Mouse (Mus musculus): ENCODE measurements at regions not wholly inside any gene's neighbourhood (a gene's known extent, or its start where the extent isn't known, plus 50 kb on each side); places are given as distances from the start of the nearest gene placed in this dataset.

GRCm38 (mm10) chr2:56025059-56025458 lies 589.3 kb downstream of the Kcnj3 start:
- DNase-seq (ENCODE audit: low read depth, low spot score) = peak; percentile 47
- TF ChIP-seq ZC3H11A (IDR thresholded peaks at IDR 0.05; ENCODE audit: borderline replicate concordance, low read depth, low read length) = peak; percentile 75; the same call in 1 of the 2 replicates
- TF ChIP-seq MAFK (IDR thresholded peaks at IDR 0.05; ENCODE audit: insufficient read depth, low read depth, low read length) = no peak
- TF ChIP-seq ZNF384 (IDR thresholded peaks at IDR 0.05; ENCODE audit: low read depth, low read length) = no peak
- no peak for TF ChIP-seq HCFC1 (IDR thresholded peaks at IDR 0.05; ENCODE audit: borderline replicate concordance, insufficient read depth, low read length)
- no peak overlapping the region for H3K9ac ChIP-seq (ENCODE audit: insufficient read depth, low read depth, low read length, poor library complexity, severe bottlenecking)
- H3K36me3 ChIP-seq (ENCODE audit: control insufficient read depth, insufficient read depth, low read length, poor library complexity, severe bottlenecking) = no peaks in the 10 kb centered on the region
- no peaks in the 10 kb centered on the region for H3K4me1 ChIP-seq (ENCODE audit: control insufficient read depth in 2 of 2, insufficient read depth in 2 of 2, low read length in 2 of 2, poor library complexity in 1 of 2)
- in situ Hi-C loops (cut with MboI; ENCODE audit: low sequenced_read_pairs in 2 of 2, unreplicated experiment in 2 of 2) = loop anchor here (10.0 to 25.0 kb wide), 3 partner anchors 720 to 930 kb away; no protein-coding TSS in a partner anchor
- H3K9me3 ChIP-seq (ENCODE audit: control insufficient read depth, insufficient read depth, low read depth, low read length) = no peaks in the 10 kb centered on the region
- H3K27ac ChIP-seq (ENCODE audit: insufficient read depth, low read depth, low read length, poor library complexity, severe bottlenecking) = no peak overlapping the region
- H3K4me3 ChIP-seq (ENCODE audit: insufficient read depth in 1 of 2, low read depth in 1 of 2, low read length in 2 of 2, poor library complexity in 1 of 2, severe bottlenecking in 1 of 2) = no peak overlapping the region

- Histone ChIP-seq H3K9ac (ENCODE audit: insufficient read depth, low read depth, low read length, poor library complexity, severe bottlenecking) (no peak overlapping the region), H3K4me3 (ENCODE audit: insufficient read depth in 1 of 2, low read depth in 1 of 2, low read length in 2 of 2, poor library complexity in 1 of 2, severe bottlenecking in 1 of 2) (no peak overlapping the region), H3K36me3 (ENCODE audit: control insufficient read depth, insufficient read depth, low read length, poor library complexity, severe bottlenecking) (no peaks in the 10 kb centered on the region), H3K27ac (ENCODE audit: insufficient read depth, low read depth, low read length, poor library complexity, severe bottlenecking) (no peak overlapping the region), H3K4me1 (ENCODE audit: control insufficient read depth in 2 of 2, insufficient read depth in 2 of 2, low read length in 2 of 2, poor library complexity in 1 of 2) (no peaks in the 10 kb centered on the region), H3K9me3 (ENCODE audit: control insufficient read depth, insufficient read depth, low read depth, low read length) (no peaks in the 10 kb centered on the region)
- TF ChIP-seq ZC3H11A (IDR thresholded peaks at IDR 0.05; ENCODE audit: borderline replicate concordance, low read depth, low read length) (no peak), CHD2 (IDR thresholded peaks at IDR 0.05; ENCODE audit: low read depth, low read length) (no peak), HCFC1 (IDR thresholded peaks at IDR 0.05; ENCODE audit: borderline replicate concordance, insufficient read depth, low read length) (no peak), ZNF384 (IDR thresholded peaks at IDR 0.05; ENCODE audit: low read depth, low read length) (no peak), MAFK (IDR thresholded peaks at IDR 0.05; ENCODE audit: insufficient read depth, low read depth, low read length) (no peak)
- DNase-seq (ENCODE audit: low read depth, low spot score) = no peak
- in situ Hi-C loops (cut with MboI; ENCODE audit: low sequenced_read_pairs in 2 of 2, unreplicated experiment in 2 of 2) = loop anchor here (10.0 to 25.0 kb wide), 3 partner anchors 724 to 934 kb away; no protein-coding TSS in a partner anchor
Measured at GRCm38 (mm10) chr2:56028958-56029357, 593.2 kb downstream of the Kcnj3 start.
